Mouse (Mus musculus): ENCODE data around the gene Chga.

DNA sequence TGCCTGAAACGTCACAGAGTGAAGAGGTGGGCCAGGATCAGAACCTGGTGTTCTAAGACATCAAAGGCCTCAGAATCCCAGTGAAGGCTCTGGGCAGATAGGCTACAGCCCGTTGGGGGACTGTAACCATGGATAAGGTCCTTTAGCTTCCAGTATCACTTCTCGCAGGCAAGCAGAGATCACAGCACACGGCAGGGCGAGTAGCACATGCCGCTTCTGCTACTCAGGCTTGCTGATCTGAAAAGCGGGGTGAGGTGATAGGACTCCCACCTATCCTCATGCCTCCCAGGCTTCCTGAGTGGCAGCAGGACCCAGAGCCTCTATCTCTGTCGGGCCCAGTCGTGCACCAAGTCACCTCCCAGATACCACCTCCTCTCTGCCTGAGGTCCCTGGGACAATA is 16.9 kb downstream of the Chga start:
- TF ChIP-seq CTCF (IDR thresholded peaks at IDR 0.05; ENCODE audit: low read depth, low read length) (no peak), GATA1 (IDR thresholded peaks at IDR 0.05; ENCODE audit: borderline replicate concordance, low read length) (no peak)

Measured in G1E (cell line).